Mouse (Mus musculus) MEL (cell line): ENCODE data around the gene Bin2. TPM values are rescaled to one million over a fixed set of nuclear protein-coding genes. Genes with fewer than 3 reads are reported as not detected.
A peak's percentile ranks its signal among the peaks of the same experiment; 100 is the strongest.

Source experiments
- DNase-seq: peaks from one replicate; pipeline ENCODE4 v3.0.0; 2011; ENCODE audit warnings: low read depth, low spot score
- H3K27ac ChIP-seq: 2 replicates; pipeline ENCODE4 v1.5.1; 2012; ENCODE audit warnings: low read depth, mild to moderate bottlenecking, control low read depth, low read length, moderate library complexity; ENCODE audit not compliant: control insufficient read depth
- H3K27me3 ChIP-seq, 2 experiments: fragments of 150-350 bp in 1 of 2; sonication (generic) in 1 of 2; 2 replicates each; pipeline ENCODE4 v1.6.1; 2012; ENCODE audit warnings: low read length in 2 of 2, mild to moderate bottlenecking in 2 of 2, improper control_type of control experiment in 1 of 2, moderate library complexity in 1 of 2; ENCODE audit not compliant: insufficient read depth in 2 of 2, control insufficient read depth in 1 of 2
- H3K36me3 ChIP-seq, 2 experiments: 2 replicates each; pipeline ENCODE4 v1.6.1; 2012 to 2014; ENCODE audit warnings: low read length in 2 of 2, improper control_type of control experiment in 1 of 2, inconsistent platforms in 1 of 2, mild to moderate bottlenecking in 1 of 2; ENCODE audit not compliant: insufficient read depth in 2 of 2, control insufficient read depth in 1 of 2
- H3K4me1 ChIP-seq, 2 experiments: fragments of 150-350 bp in 1 of 2; sonication (generic) in 1 of 2; 2 replicates each; pipeline ENCODE4 v1.6.1; 2012; ENCODE audit warnings: low read length in 2 of 2, improper control_type of control experiment in 1 of 2, mild to moderate bottlenecking in 1 of 2; ENCODE audit not compliant: insufficient read depth in 2 of 2, control insufficient read depth in 1 of 2
- H3K4me3 ChIP-seq, 2 experiments: fragments of 150-350 bp in 1 of 2; sonication (generic) in 1 of 2; 2 replicates each; pipeline ENCODE4 v1.5.1; 2012; ENCODE audit warnings: low read depth in 2 of 2, low read length in 2 of 2, mild to moderate bottlenecking in 2 of 2, moderate library complexity in 2 of 2, control low read depth in 1 of 2, improper control_type of control experiment in 1 of 2; ENCODE audit not compliant: control insufficient read depth in 1 of 2, insufficient read depth in 1 of 2
- H3K79me2 ChIP-seq: 2 replicates; pipeline ENCODE4 v1.6.1; 2012; ENCODE audit warnings: mild to moderate bottlenecking, low read length, moderate library complexity; ENCODE audit not compliant: control insufficient read depth, poor library complexity, insufficient read depth
- H3K9ac ChIP-seq: 2 replicates; pipeline ENCODE4 v1.6.1; 2012; ENCODE audit warnings: low read depth, mild to moderate bottlenecking, control low read depth, low read length, moderate library complexity; ENCODE audit not compliant: control insufficient read depth, poor library complexity, severe bottlenecking
- H3K9me3 ChIP-seq: fragments of 150-350 bp; sonication (generic); replicated peaks from 2 replicates; pipeline ENCODE4 v1.6.1; 2012; ENCODE audit warnings: mild to moderate bottlenecking, low read length, improper control_type of control experiment, moderate library complexity; ENCODE audit not compliant: insufficient read depth
- BHLHE40 ChIP-seq: IDR thresholded peaks from 2 replicates; pipeline ENCODE4 v1.6.1; 2012; ENCODE audit warnings: low read depth, mild to moderate bottlenecking, inconsistent platforms, low read length, improper control_type of control experiment, borderline replicate concordance
- CHD1 ChIP-seq: IDR thresholded peaks from 2 replicates; pipeline ENCODE4 v1.6.1; 2012; ENCODE audit warnings: low read depth, mild to moderate bottlenecking, inconsistent platforms, low read length, improper control_type of control experiment
- CTCF ChIP-seq, 3 experiments: IDR thresholded peaks in 2 of 3; conservative IDR thresholded peaks in 1 of 3; 2 replicates each; pipeline ENCODE4 v1.5.1; 2011 to 2012; ENCODE audit warnings: low read length in 3 of 3, low read depth in 2 of 3, mild to moderate bottlenecking in 2 of 3, improper control_type of control experiment in 1 of 3, inconsistent platforms in 1 of 3, mixed read lengths in 1 of 3, moderate library complexity in 1 of 3; ENCODE audit not compliant: control insufficient read depth in 1 of 3, insufficient read depth in 1 of 3, poor library complexity in 1 of 3, severe bottlenecking in 1 of 3
- E2F4 ChIP-seq: IDR thresholded peaks from 2 replicates; pipeline ENCODE4 v1.6.1; 2011; ENCODE audit warnings: low read depth, low read length, improper control_type of control experiment, borderline replicate concordance
- ETS1 ChIP-seq: IDR thresholded peaks from 2 replicates; pipeline ENCODE4 v1.6.1; 2012; ENCODE audit warnings: low read depth, mild to moderate bottlenecking, inconsistent platforms, low read length, improper control_type of control experiment, moderate library complexity
- GABPA ChIP-seq: IDR thresholded peaks from 2 replicates; pipeline ENCODE4 v1.6.1; 2012; ENCODE audit warnings: low read depth, mild to moderate bottlenecking, inconsistent platforms, low read length, improper control_type of control experiment, moderate library complexity
- GATA1 ChIP-seq: IDR thresholded peaks from 2 replicates; pipeline ENCODE4 v1.6.1; 2011; ENCODE audit warnings: low read depth, low read length, improper control_type of control experiment
- HCFC1 ChIP-seq: IDR thresholded peaks from 2 replicates; pipeline ENCODE4 v1.6.1; 2012; ENCODE audit warnings: low read depth, mild to moderate bottlenecking, inconsistent platforms, low read length, improper control_type of control experiment, moderate library complexity
- JUND ChIP-seq: IDR thresholded peaks from 2 replicates; pipeline ENCODE4 v1.6.1; 2011; ENCODE audit warnings: low read depth, mild to moderate bottlenecking, improper control_type of control experiment, low read length
- MAFK ChIP-seq: IDR thresholded peaks from 2 replicates; pipeline ENCODE4 v1.6.1; 2011; ENCODE audit warnings: low read depth, mild to moderate bottlenecking, low read length, improper control_type of control experiment, borderline replicate concordance
- MAX ChIP-seq: IDR thresholded peaks from 2 replicates; pipeline ENCODE4 v1.6.1; 2011; ENCODE audit warnings: low read length, improper control_type of control experiment
- MAZ ChIP-seq: IDR thresholded peaks from 2 replicates; pipeline ENCODE4 v1.6.1; 2012; ENCODE audit warnings: low read depth, mild to moderate bottlenecking, inconsistent platforms, low read length, improper control_type of control experiment
- MEF2A ChIP-seq: IDR thresholded peaks from 2 replicates; pipeline ENCODE4 v1.6.1; 2014; ENCODE audit warnings: low read depth, mild to moderate bottlenecking, inconsistent platforms, low read length, improper control_type of control experiment; ENCODE audit not compliant: poor library complexity, insufficient replicate concordance, severe bottlenecking; ENCODE audit errors: extremely low read depth
- MXI1 ChIP-seq: IDR thresholded peaks from 2 replicates; pipeline ENCODE4 v1.6.1; 2011; ENCODE audit warnings: mild to moderate bottlenecking, low read depth, low read length, improper control_type of control experiment
- MYB ChIP-seq: IDR thresholded peaks from 2 replicates; pipeline ENCODE4 v1.6.1; 2011; ENCODE audit warnings: mild to moderate bottlenecking, low read depth, low read length, improper control_type of control experiment
- MYC ChIP-seq: IDR thresholded peaks from 2 replicates; pipeline ENCODE4 v1.6.1; 2011; ENCODE audit warnings: low read depth, mild to moderate bottlenecking, low read length, improper control_type of control experiment, moderate library complexity
- NELFE ChIP-seq: IDR thresholded peaks from 2 replicates; pipeline ENCODE4 v1.6.1; 2011; ENCODE audit warnings: low read depth, low read length, improper control_type of control experiment
- POLR2A ChIP-seq, 2 experiments: IDR thresholded peaks; 2 replicates each; pipeline ENCODE4 v1.6.1; 2011 to 2012; ENCODE audit warnings: low read length in 2 of 2, mild to moderate bottlenecking in 2 of 2, control low read depth in 1 of 2, improper control_type of control experiment in 1 of 2, low read depth in 1 of 2, moderate library complexity in 1 of 2; ENCODE audit not compliant: control insufficient read depth in 1 of 2, insufficient read depth in 1 of 2, poor library complexity in 1 of 2
- RAD21 ChIP-seq: IDR thresholded peaks from 2 replicates; pipeline ENCODE4 v1.6.1; 2011; ENCODE audit warnings: mild to moderate bottlenecking, low read depth, low read length, improper control_type of control experiment
- RCOR1 ChIP-seq: IDR thresholded peaks from 2 replicates; pipeline ENCODE4 v1.6.1; 2012; ENCODE audit warnings: low read depth, mild to moderate bottlenecking, inconsistent platforms, low read length, improper control_type of control experiment
- SMC3 ChIP-seq: IDR thresholded peaks from 2 replicates; pipeline ENCODE4 v1.6.1; 2011; ENCODE audit warnings: low read depth, low read length, improper control_type of control experiment
- TAL1 ChIP-seq: IDR thresholded peaks from 2 replicates; pipeline ENCODE4 v1.6.1; 2012; ENCODE audit warnings: mild to moderate bottlenecking, inconsistent platforms, low read length, moderate library complexity, mixed read lengths
- TBP ChIP-seq: IDR thresholded peaks from 2 replicates; pipeline ENCODE4 v1.8.0; 2011; ENCODE audit warnings: low read depth, low read length, improper control_type of control experiment
- TCF12 ChIP-seq: IDR thresholded peaks from 2 replicates; pipeline ENCODE4 v1.6.1; 2014; ENCODE audit warnings: low read depth, mild to moderate bottlenecking, inconsistent platforms, low read length, improper control_type of control experiment, moderate library complexity
- USF1 ChIP-seq: IDR thresholded peaks from 2 replicates; pipeline ENCODE4 v1.6.1; 2014; ENCODE audit warnings: low read depth, mild to moderate bottlenecking, inconsistent platforms, low read length, improper control_type of control experiment, moderate library complexity
- USF2 ChIP-seq, 2 experiments: IDR thresholded peaks; 2 replicates each; pipeline ENCODE4 v1.6.1; 2011 to 2012; ENCODE audit warnings: improper control_type of control experiment in 2 of 2, low read length in 2 of 2, borderline replicate concordance in 1 of 2, inconsistent platforms in 1 of 2, low read depth in 1 of 2, mild to moderate bottlenecking in 1 of 2; ENCODE audit not compliant: insufficient read depth in 1 of 2
- ZC3H11A ChIP-seq: IDR thresholded peaks from 2 replicates; pipeline ENCODE4 v1.6.1; 2012; ENCODE audit warnings: low read depth, mild to moderate bottlenecking, inconsistent platforms, low read length, improper control_type of control experiment
- ZKSCAN1 ChIP-seq: IDR thresholded peaks from 2 replicates; pipeline ENCODE4 v1.6.1; 2012; ENCODE audit warnings: low read depth, mild to moderate bottlenecking, inconsistent platforms, low read length, improper control_type of control experiment, moderate library complexity
- ZNF384 ChIP-seq: IDR thresholded peaks from 2 replicates; pipeline ENCODE4 v1.6.1; 2012; ENCODE audit warnings: low read depth, mild to moderate bottlenecking, inconsistent platforms, low read length, improper control_type of control experiment
- polyA plus RNA-seq, 2 experiments: library from polyadenylated mRNA; stranded (reverse) in 1 of 2; unstranded in 1 of 2; fragments of >175 nt in 1 of 2; fragments of >200 nt in 1 of 2; gene quantifications; 2 replicates each; pipeline versions ENCODE4 v1.2.1 to v1.2.4; 2012; ENCODE audit warnings: low replicate concordance in 2 of 2, low read depth in 1 of 2; ENCODE audit not compliant: insufficient read length in 2 of 2, insufficient read depth in 1 of 2, missing spikeins in 1 of 2
- total RNA-seq: library from RNA; depleted of rRNA; stranded (reverse); fragments of 300-350 nt; gene quantifications from 2 replicates; pipeline ENCODE4 v1.2.3, GENCODE M21; 2012

Gene Bin2
- total and polyA plus RNA-seq, 3 experiments: 79.9 to 128 (median 106) TPM

DNA sequence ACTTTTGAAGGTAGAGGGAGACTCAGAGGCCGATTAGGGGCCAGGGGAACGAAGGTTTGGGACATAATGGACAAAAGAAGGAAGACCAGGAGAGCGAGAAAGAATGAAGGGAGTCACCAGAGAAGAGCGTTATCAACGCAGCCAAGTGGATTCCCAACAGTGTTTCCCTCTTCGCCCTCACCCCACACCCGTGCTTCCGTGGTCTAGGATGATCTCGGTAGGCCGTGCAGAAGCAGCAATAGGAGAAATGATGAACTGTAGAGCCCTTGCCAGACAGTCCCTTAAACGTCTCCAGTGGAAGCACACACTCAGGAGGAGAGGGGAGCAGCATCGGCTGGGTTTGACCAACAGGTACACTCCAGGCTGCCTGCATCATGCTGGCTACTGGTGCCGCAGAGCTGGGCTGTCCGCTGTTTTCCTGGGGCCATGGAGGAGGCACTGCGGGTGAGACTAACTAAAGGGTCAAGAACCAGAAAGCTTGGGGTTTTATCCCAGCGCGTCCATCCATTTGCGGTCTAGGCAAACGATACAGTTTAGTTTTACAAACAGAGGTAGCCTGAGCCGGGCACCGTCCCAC, 68.6 kb downstream of the Bin2 start:
- no peaks in the 10 kb centered on the region; the same call in 1 of the 2 replicates for H3K79me2 ChIP-seq
- no peak overlapping the region for H3K4me3 ChIP-seq
- H3K36me3 ChIP-seq: peaks cover 0 to 8% of the 10 kb centered on the region in 2 experiments; a peak in 1 of 4 replicates
- TF ChIP-seq USF1: no peak
- TF ChIP-seq USF2 (IDR thresholded peaks at IDR 0.05; ENCODE audit: borderline replicate concordance in 1 of 2, insufficient read depth in 1 of 2, low read depth in 1 of 2, low read length in 2 of 2): 0 out of 4 replicates have a peak, but pooled peaks of 1 of the 2 experiments have one; percentile 12
- DNase-seq: no peak
- H3K4me1 ChIP-seq: peaks cover 6 to 20% of the 10 kb centered on the region in 2 experiments
- no peaks in the 10 kb centered on the region for H3K9me3 ChIP-seq
- no peak overlapping the region for H3K9ac ChIP-seq
- H3K27ac ChIP-seq: no peak overlapping the region
- peaks cover 0 to 4% of the 10 kb centered on the region in 2 experiments; a peak in 2 of 4 replicates for H3K27me3 ChIP-seq

DNA sequence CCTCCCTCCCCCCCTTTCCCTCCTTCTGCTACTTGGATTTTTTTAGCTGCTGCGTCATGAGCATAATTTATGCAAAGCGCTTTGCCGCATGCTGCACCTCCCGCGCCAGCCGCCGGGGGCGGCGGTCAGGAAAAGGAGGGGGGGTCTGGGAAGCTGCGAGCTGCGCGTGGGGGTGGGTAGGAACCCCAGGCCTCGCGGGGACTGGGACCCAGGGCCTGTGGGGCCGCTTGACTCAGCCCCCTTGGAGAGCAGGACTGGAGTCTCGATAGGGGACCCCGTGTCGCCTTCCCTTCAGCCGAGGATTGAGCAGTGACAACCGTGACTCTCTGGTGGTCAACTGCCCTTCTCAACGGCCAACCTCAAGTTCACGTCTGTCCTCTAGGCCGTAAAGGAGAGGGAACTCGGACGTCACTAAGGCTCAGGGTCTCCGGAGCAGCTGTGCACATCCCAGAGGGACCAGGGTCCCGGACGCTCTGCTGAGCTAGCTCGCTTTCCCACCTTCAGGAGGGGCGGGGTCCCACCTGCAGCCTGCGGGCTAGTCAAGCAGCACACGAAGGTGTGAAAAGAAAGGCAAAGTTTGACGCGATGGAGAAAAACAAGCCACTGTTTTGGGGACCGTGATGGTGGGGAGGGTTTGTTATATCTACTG, 69.2 kb downstream of the Bin2 start:
- Histone ChIP-seq H3K4me1 (peaks cover 6 to 15% of the 10 kb centered on the region in 2 experiments), H3K27me3 (peaks cover 0 to 4% of the 10 kb centered on the region in 2 experiments; a peak in 2 of 4 replicates), H3K9ac (peak overlapping the region; percentile 65), H3K36me3 (peaks cover 0 to 8% of the 10 kb centered on the region in 2 experiments; a peak in 1 of 4 replicates), H3K4me3 (peak overlapping the region; percentile 60 to 96), H3K79me2 (no peaks in the 10 kb centered on the region; the same call in 1 of the 2 replicates), H3K27ac (no peak overlapping the region), H3K9me3 (no peaks in the 10 kb centered on the region)
- DNase-seq: peak; percentile 85
- TF ChIP-seq TCF12 (no peak), BHLHE40 (no peak), TBP (no peak), JUND (no peak), GABPA (no peak), MXI1 (peak; percentile 13; the same call in 1 of the 2 replicates), TAL1 (no peak), ZKSCAN1 (no peak), USF1 (no peak), ZNF384 (peak; percentile 87), ZC3H11A (no peak), RAD21 (no peak), MYC (no peak), NELFE (no peak), SMC3 (no peak), MAZ (peak; percentile 90), CTCF (IDR thresholded peaks at IDR 0.05 in 2 of 3, conservative IDR thresholded peaks at IDR 0.05 in 1 of 3; ENCODE audit: control insufficient read depth in 1 of 3, insufficient read depth in 1 of 3, low read depth in 2 of 3, low read length in 3 of 3, poor library complexity in 1 of 3, severe bottlenecking in 1 of 3) (peak in 2 of 3 experiments; percentile 45 to 54; a peak in 5 of 6 replicates), CHD1 (no peak), POLR2A (IDR thresholded peaks at IDR 0.05; ENCODE audit: control insufficient read depth in 1 of 2, insufficient read depth in 1 of 2, low read depth in 1 of 2, low read length in 2 of 2, poor library complexity in 1 of 2) (no peak), MEF2A (no peak), E2F4 (no peak), HCFC1 (no peak), USF2 (IDR thresholded peaks at IDR 0.05; ENCODE audit: borderline replicate concordance in 1 of 2, insufficient read depth in 1 of 2, low read depth in 1 of 2, low read length in 2 of 2) (no peak), RCOR1 (no peak), MYB (no peak), MAX (no peak; the same call in 1 of the 2 replicates), GATA1 (no peak), ETS1 (0 out of 2 replicates have a peak, but pooled peaks have one; percentile 33), MAFK (no peak)
